Mouse (Mus musculus) embryonic facial prominence, embryonic 10.5 days (tissue): ENCODE results near the gene Fcer1g. TPM values are rescaled to one million over a fixed set of nuclear protein-coding genes. Genes with fewer than 3 reads are reported as not detected.
"Not testable (repeated sequence)": the region's sequence is repeated elsewhere in the genome, so short reads cannot be mapped to it uniquely, and the experiment has no call there.

Source experiments
- DNase-seq: peaks from one replicate; pipeline ENCODE4 v3.0.0-alpha.2; 2017; ENCODE audit warnings: low spot score
- H3K27ac ChIP-seq: fragments of 300-500 bp; sonication (generic); replicated peaks from 2 replicates; pipeline ENCODE4 v1.5.1; 2016; ENCODE audit warnings: mild to moderate bottlenecking
- H3K27me3 ChIP-seq: fragments of 300-500 bp; sonication (generic); replicated peaks from 2 replicates; pipeline ENCODE4 v1.6.1; 2016; ENCODE audit warnings: low read depth, mild to moderate bottlenecking; ENCODE audit not compliant: poor library complexity, severe bottlenecking
- H3K36me3 ChIP-seq: fragments of 300-500 bp; sonication (generic); replicated peaks from 2 replicates; pipeline ENCODE4 v1.6.1; 2016; ENCODE audit warnings: mild to moderate bottlenecking, moderate library complexity
- H3K4me1 ChIP-seq: fragments of 300-500 bp; sonication (generic); 2 replicates; pipeline ENCODE4 v1.6.1; 2016
- H3K4me3 ChIP-seq: fragments of 300-500 bp; sonication (generic); 2 replicates; pipeline ENCODE4 v1.5.1; 2016; ENCODE audit warnings: mild to moderate bottlenecking, moderate library complexity
- H3K9me3 ChIP-seq: fragments of 300-500 bp; sonication (generic); 2 replicates; pipeline ENCODE4 v1.6.1; 2016; ENCODE audit warnings: mild to moderate bottlenecking
- WGBS: fragments of 180-500 bp; shearing (Covaris S2); methylation state at CpG from one replicate; pipeline ENCODE4 v1.1.7; 2016; 5-methylcytosine and 5-hydroxymethylcytosine counted together
- polyA plus RNA-seq: library from polyadenylated mRNA; unstranded; fragments of >200 nt; fragmentation: Nextera tagmentation; extraction: Ambion mirVana; gene quantifications from 2 replicates; pipeline ENCODE4 v1.2.1, GENCODE M21; 2016

Fcer1g gene
- polyA plus RNA-seq, 1 experiment from 2014 or later, result 16.5 TPM

- H3K4me1 ChIP-seq, result peaks cover 69% of the 10 kb centered on the region
Observed at GRCm38 (mm10) chr1:171247916-171248315, 13.8 kb upstream of the Fcer1g start.

GRCm38 (mm10) chr1:171247453-171247841, 13.3 kb upstream of the Fcer1g start:
- H3K27ac ChIP-seq, result peak overlapping the region; percentile 92
- H3K27me3 ChIP-seq, result no peaks in the 10 kb centered on the region
- H3K4me3 ChIP-seq, result peak overlapping the region; percentile 84
- DNase-seq, result no peak
- no peaks in the 10 kb centered on the region for H3K9me3 ChIP-seq
- H3K36me3 ChIP-seq, result peaks cover 31% of the 10 kb centered on the region
- H3K4me1 ChIP-seq, result peaks cover 64% of the 10 kb centered on the region
- WGBS, result 12% methylated on average over 13 of the region's 13 CpGs

More at GRCm38 (mm10) chr1:171247916-171248315, 13.8 kb upstream of the Fcer1g start:
- Histone ChIP-seq H3K36me3 (peaks cover 29% of the 10 kb centered on the region), H3K27ac (peak overlapping the region; percentile 92), H3K4me3 (peak overlapping the region; percentile 84), H3K27me3 (no peaks in the 10 kb centered on the region), H3K9me3 (no peaks in the 10 kb centered on the region)
- DNase-seq, result peak; percentile 21
- WGBS, result 21% methylated on average over 4 of the region's 4 CpGs

GRCm38 (mm10) chr1:171246709-171247452, 12.7 kb upstream of the Fcer1g start:
- DNase-seq, result peak; percentile 99
- H3K4me1 ChIP-seq, result peaks cover 58% of the 10 kb centered on the region
- H3K4me3 ChIP-seq, result peak overlapping the region; percentile 84
- no peaks in the 10 kb centered on the region for H3K9me3 ChIP-seq
- under 1% methylated on average over 41 of the region's 41 CpGs for WGBS
- peak overlapping the region; percentile 92 for H3K27ac ChIP-seq
- peaks cover 36% of the 10 kb centered on the region for H3K36me3 ChIP-seq
- H3K27me3 ChIP-seq, result no peaks in the 10 kb centered on the region

- Histone ChIP-seq H3K36me3 (peaks cover 52% of the 10 kb centered on the region), H3K4me3 (no peak overlapping the region), H3K27ac (no peak overlapping the region), H3K27me3 (no peaks in the 10 kb centered on the region), H3K9me3 (no peaks in the 10 kb centered on the region), H3K4me1 (peaks cover 43% of the 10 kb centered on the region)
- WGBS, result 89% methylated on average over 8 of the region's 8 CpGs
- DNase-seq, result no peak
Observed at GRCm38 (mm10) chr1:171245353-171245752, 11.2 kb upstream of the Fcer1g start.

- Histone ChIP-seq H3K36me3 (peaks cover 86% of the 10 kb centered on the region), H3K4me1 (peaks cover 14% of the 10 kb centered on the region)
- H3K9me3 ChIP-seq, DNase-seq, H3K27ac ChIP-seq, H3K27me3 ChIP-seq, H3K4me3 ChIP-seq: not testable (repeated sequence)
- 86% methylated on average over 12 of the region's 12 CpGs for WGBS
Observed at GRCm38 (mm10) chr1:171241952-171242351, 7.8 kb upstream of the Fcer1g start.

- Histone ChIP-seq H3K9me3 (no peaks in the 10 kb centered on the region), H3K27me3 (no peaks in the 10 kb centered on the region), H3K4me1 (peaks cover 9% of the 10 kb centered on the region), H3K27ac (no peak overlapping the region), H3K4me3 (no peak overlapping the region), H3K36me3 (peaks cover 96% of the 10 kb centered on the region)
- no peak for DNase-seq
- WGBS, result 89% methylated on average over 10 of the region's 10 CpGs
Observed at GRCm38 (mm10) chr1:171240911-171241310, 6.7 kb upstream of the Fcer1g start.

- 0 out of 2 replicates have a peak, but pooled peaks cover 2% of the 10 kb centered on the region for H3K4me1 ChIP-seq
- H3K27me3 ChIP-seq, result no peaks in the 10 kb centered on the region
- peaks cover 97% of the 10 kb centered on the region for H3K36me3 ChIP-seq
- H3K27ac ChIP-seq, result no peak overlapping the region
- 79% methylated on average over 15 of the region's 15 CpGs for WGBS
- H3K4me3 ChIP-seq, result no peak overlapping the region
- DNase-seq, result no peak
- H3K9me3 ChIP-seq, result no peaks in the 10 kb centered on the region
Observed at GRCm38 (mm10) chr1:171239992-171240744, 6.0 kb upstream of the Fcer1g start.

GRCm38 (mm10) chr1:171238463-171238862, 4.3 kb upstream of the Fcer1g start:
- WGBS, result 74% methylated on average over 14 of the region's 14 CpGs

GRCm38 (mm10) chr1:171237438-171237837, 3.3 kb upstream of the Fcer1g start:
- no peak for DNase-seq
- 84% methylated on average over 6 of the region's 6 CpGs for WGBS
- Histone ChIP-seq H3K4me1 (peaks cover 7% of the 10 kb centered on the region; the same call in 1 of the 2 replicates), H3K9me3 (no peaks in the 10 kb centered on the region), H3K36me3 (peaks cover 94% of the 10 kb centered on the region), H3K27ac (no peak overlapping the region), H3K27me3 (no peaks in the 10 kb centered on the region), H3K4me3 (no peak overlapping the region)

More at GRCm38 (mm10) chr1:171238463-171238862, 4.3 kb upstream of the Fcer1g start:
- Histone ChIP-seq H3K27me3 (no peaks in the 10 kb centered on the region), H3K27ac (no peak overlapping the region), H3K9me3 (no peaks in the 10 kb centered on the region), H3K36me3 (peaks cover 100% of the 10 kb centered on the region), H3K4me1 (peaks cover 4% of the 10 kb centered on the region; the same call in 1 of the 2 replicates), H3K4me3 (no peak overlapping the region)
- DNase-seq, result peak; percentile 72

- no peak overlapping the region for H3K4me3 ChIP-seq
- 91% methylated on average over 4 of the region's 4 CpGs for WGBS
- no peaks in the 10 kb centered on the region for H3K9me3 ChIP-seq
- H3K27ac ChIP-seq, result no peak overlapping the region
- peaks cover 17% of the 10 kb centered on the region for H3K4me1 ChIP-seq
- H3K36me3 ChIP-seq, result peaks cover 77% of the 10 kb centered on the region
- H3K27me3 ChIP-seq, result no peaks in the 10 kb centered on the region
- DNase-seq, result no peak
Observed at GRCm38 (mm10) chr1:171235791-171236190, 1.6 kb upstream of the Fcer1g start.

- Histone ChIP-seq H3K9me3 (no peaks in the 10 kb centered on the region), H3K4me3 (no peak overlapping the region), H3K27ac (no peak overlapping the region), H3K27me3 (no peaks in the 10 kb centered on the region), H3K36me3 (peaks cover 65% of the 10 kb centered on the region), H3K4me1 (peaks cover 28% of the 10 kb centered on the region)
- 92% methylated on average over 4 of the region's 4 CpGs for WGBS
- DNase-seq, result no peak
Observed at GRCm38 (mm10) chr1:171234538-171234937, 373 bp upstream of the Fcer1g start.

GRCm38 (mm10) chr1:171232800-171233730, 1.1 kb downstream of the Fcer1g start:
- Histone ChIP-seq H3K4me1 (peaks cover 36% of the 10 kb centered on the region), H3K4me3 (no peak overlapping the region)
- WGBS, result 86% methylated on average over 12 of the region's 12 CpGs

More at GRCm38 (mm10) chr1:171232800-171233730, 1.1 kb downstream of the Fcer1g start:
- no peak overlapping the region for H3K27ac ChIP-seq
- H3K36me3 ChIP-seq, result peaks cover 50% of the 10 kb centered on the region
- no peaks in the 10 kb centered on the region for H3K9me3 ChIP-seq
- DNase-seq, result no peak
- H3K27me3 ChIP-seq, result no peaks in the 10 kb centered on the region
